Mouse (Mus musculus) CD4-positive, CD25-positive, alpha-beta regulatory T cell, adult 2 months (primary cell): ENCODE measurements at regions not wholly inside any gene's neighbourhood (a gene's known extent, or its start where the extent isn't known, plus 50 kb on each side); places are given as distances from the start of the nearest gene placed in this dataset.

Experiments
- DNase-seq: peaks from one replicate; pipeline ENCODE4 v3.0.0-alpha.2; 2012; ENCODE audit warnings: low read depth, low spot score

- no peak for DNase-seq
Measured at GRCm38 (mm10) chr3:104295015-104295719, 75.0 kb upstream of the Magi3 start.

- DNase-seq: no peak
Measured at GRCm38 (mm10) chr3:104293869-104294268, 73.7 kb upstream of the Magi3 start.

GRCm38 (mm10) chr3:104288970-104289680 lies 69.0 kb upstream of the Magi3 start:
- DNase-seq: no peak

- no peak for DNase-seq
Measured at GRCm38 (mm10) chr3:104287900-104288299, 67.7 kb upstream of the Magi3 start.

- no peak for DNase-seq
Measured at GRCm38 (mm10) chr3:104284961-104285360, 64.8 kb upstream of the Magi3 start.

GRCm38 (mm10) chr3:104283855-104284254 lies 63.7 kb upstream of the Magi3 start:
- no peak for DNase-seq

- DNase-seq: no peak
Measured at GRCm38 (mm10) chr3:104279505-104279904, 59.3 kb upstream of the Magi3 start.

GRCm38 (mm10) chr3:104274718-104275302 lies 54.6 kb upstream of the Magi3 start:
- no peak for DNase-seq

GRCm38 (mm10) chr3:104274084-104274483 lies 53.9 kb upstream of the Magi3 start:
- DNase-seq: no peak
